Mouse (Mus musculus) heart, postnatal 0 days (tissue): ENCODE results near the gene Adgre1.

Source experiments
- CTCF ChIP-seq: IDR thresholded peaks from 2 replicates; pipeline ENCODE4 v1.5.1; 2016; ENCODE audit warnings: antibody characterized with exemption, control low read depth, low read depth
- EP300 ChIP-seq: IDR thresholded peaks from 2 replicates; pipeline ENCODE4 v1.6.1; 2016; ENCODE audit warnings: antibody characterized with exemption, low read depth

DNA sequence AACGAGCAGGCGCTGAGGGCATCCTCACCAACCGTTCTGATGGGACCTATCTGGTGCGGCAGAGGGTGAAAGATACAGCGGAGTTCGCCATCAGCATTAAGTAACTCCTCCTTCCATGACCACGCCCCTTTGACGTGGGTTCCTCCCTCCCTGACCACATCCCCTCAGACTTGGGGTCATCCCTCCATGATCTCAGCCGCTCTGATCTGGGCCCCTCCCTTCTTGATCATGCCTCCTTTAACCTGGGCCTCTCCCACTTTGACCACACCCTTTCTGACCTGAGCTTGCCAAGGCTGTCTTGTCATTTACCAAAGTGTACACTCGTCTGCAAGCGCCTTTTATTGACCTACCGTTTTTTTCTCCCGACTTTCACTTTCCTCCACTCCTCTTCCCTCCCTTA is 46.7 kb upstream of the Adgre1 start:
- TF ChIP-seq CTCF (no peak), EP300 (no peak)
